9 mouse cellular contexts compared by ENCODE assay signal in genomic region chr16:28851409-28851821, GRCm38 (mm10).
A peak's percentile ranks its signal among the peaks of the same experiment; 100 is the strongest.
DNase-seq lines count a peak whose midpoint lies in the region; ATAC-seq and TF ChIP-seq lines count a peak whose summit lies in the region.
"Had no signal": no experiment of that assay in that cellular context is flagged by ENCODE, and none has a peak within 500 bp of the region (broad histone marks: within the 10 kb centered on the region; RNA-seq: fewer than 3 reads in every experiment).

No protein-coding gene starts in this region.

- ATAC-seq in embryonic facial prominence, embryonic 11.5 days (replicated peaks; ENCODE audit: insufficient number of reproducible peaks, low FRiP score, low TSS enrichment, low read depth): peak; percentile 44; the same call in 1 of the 2 replicates
- ATAC-seq in hindbrain, embryonic 13.5 days (ENCODE audit: low FRiP score): peak; percentile 94

- H3K9me3 ChIP-seq in embryonic facial prominence, embryonic 11.5 days (replicated peaks; ENCODE audit: control insufficient read depth, low read length): no peaks in the 10 kb centered on the region
- H3K9me3 ChIP-seq in embryonic facial prominence, embryonic 10.5 days: no peaks in the 10 kb centered on the region
- 0 out of 2 replicates have a peak, but pooled peaks cover 7% of the 10 kb centered on the region for H3K9me3 ChIP-seq in hindbrain, embryonic 13.5 days

- H3K36me3 ChIP-seq in embryonic facial prominence, embryonic 11.5 days (replicated peaks; ENCODE audit: control insufficient read depth, insufficient read depth, low read depth, low read length): no peaks in the 10 kb centered on the region
- peaks cover 17% of the 10 kb centered on the region for H3K36me3 ChIP-seq in embryonic facial prominence, embryonic 10.5 days (replicated peaks)
- peaks cover 6% of the 10 kb centered on the region; the same call in 1 of the 2 replicates for H3K36me3 ChIP-seq in hindbrain, embryonic 13.5 days
- no peaks in the 10 kb centered on the region for H3K36me3 ChIP-seq in thymus, adult 2 months (ENCODE audit: control insufficient read depth, insufficient read depth, low read length)

- H3K27me3 ChIP-seq in embryonic facial prominence, embryonic 11.5 days (ENCODE audit: control insufficient read depth, insufficient read depth, low read length): no peaks in the 10 kb centered on the region
- H3K27me3 ChIP-seq in embryonic facial prominence, embryonic 10.5 days (replicated peaks; ENCODE audit: low read depth, poor library complexity, severe bottlenecking): no peaks in the 10 kb centered on the region
- peaks cover 41% of the 10 kb centered on the region for H3K27me3 ChIP-seq in hindbrain, embryonic 13.5 days
- no peaks in the 10 kb centered on the region for H3K27me3 ChIP-seq in thymus, adult 2 months (ENCODE audit: control insufficient read depth, insufficient read depth, low read length)
- H3K27me3 ChIP-seq: limb, embryonic 12.5 days had no signal

- no peak for DNase-seq in embryonic facial prominence, embryonic 11.5 days (ENCODE audit: low spot score)
- DNase-seq in embryonic facial prominence, embryonic 10.5 days (ENCODE audit: low spot score): no peak
- peak; percentile 96 for DNase-seq in brain, embryonic 14.5 days (ENCODE audit: low read depth)
- peak; percentile 58 to 74 for DNase-seq in lung, postnatal 4 days
- no peak for DNase-seq in thymus, adult 2 months
- DNase-seq in frontal cortex, postnatal 14 days (ENCODE audit: low spot score in 2 of 2): no peak
- no peak for DNase-seq in testis, postnatal 10 days (ENCODE audit: low spot score)

- no peak overlapping the region for H3K27ac ChIP-seq in embryonic facial prominence, embryonic 11.5 days (replicated peaks; ENCODE audit: low read depth, low read length)
- H3K27ac ChIP-seq in embryonic facial prominence, embryonic 10.5 days (replicated peaks): no peak overlapping the region
- H3K27ac ChIP-seq in hindbrain, embryonic 13.5 days: peak overlapping the region; percentile 77
- H3K27ac ChIP-seq in thymus, adult 2 months (ENCODE audit: control insufficient read depth, insufficient read depth, low read length): no peak overlapping the region
- H3K27ac ChIP-seq: limb, embryonic 12.5 days had no signal

- H3K4me2 ChIP-seq in embryonic facial prominence, embryonic 11.5 days (ENCODE audit: low read depth, low read length): no peak overlapping the region
- H3K4me2 ChIP-seq in hindbrain, embryonic 13.5 days: peak overlapping the region; percentile 38
- H3K4me2 ChIP-seq: limb, embryonic 12.5 days had no signal

- no peak for TF ChIP-seq CTCF in brain, embryonic 14.5 days (IDR thresholded peaks at IDR 0.05; ENCODE audit: borderline replicate concordance, extremely low read depth, insufficient read depth, insufficient read length)
- no peak for TF ChIP-seq CTCF in thymus, adult 2 months (IDR thresholded peaks at IDR 0.05; ENCODE audit: borderline replicate concordance, control insufficient read depth, extremely low read depth, insufficient read depth, low read length, poor library complexity)

- 63% methylated on average over 11 of the region's 11 CpGs for WGBS in embryonic facial prominence, embryonic 11.5 days
- 73% methylated on average over 11 of the region's 11 CpGs for WGBS in embryonic facial prominence, embryonic 10.5 days
- WGBS in hindbrain, embryonic 13.5 days: 12% methylated on average over 11 of the region's 11 CpGs
- 58% methylated on average over 11 of the region's 11 CpGs for WGBS in thymus, adult 2 months

- no peak overlapping the region for H3K4me3 ChIP-seq in embryonic facial prominence, embryonic 11.5 days (ENCODE audit: low read depth, low read length)
- H3K4me3 ChIP-seq in embryonic facial prominence, embryonic 10.5 days: no peak overlapping the region
- H3K4me3 ChIP-seq in hindbrain, embryonic 13.5 days: no peak overlapping the region
- H3K4me3 ChIP-seq in thymus, adult 2 months (ENCODE audit: control insufficient read depth, insufficient read depth, low read length): no peak overlapping the region
- H3K4me3 ChIP-seq: limb, embryonic 12.5 days had no signal

- no peak for TF ChIP-seq POLR2A in brain, embryonic 14.5 days (IDR thresholded peaks at IDR 0.05; ENCODE audit: borderline replicate concordance, extremely low read depth, insufficient read depth, insufficient read length, poor library complexity, severe bottlenecking)
- no peak for TF ChIP-seq POLR2A in thymus, adult 2 months (IDR thresholded peaks at IDR 0.05; ENCODE audit: control insufficient read depth, extremely low read depth, insufficient read depth, low read length, poor library complexity)

- no peaks in the 10 kb centered on the region for H3K4me1 ChIP-seq in embryonic facial prominence, embryonic 11.5 days (ENCODE audit: control insufficient read depth, insufficient read depth, low read length)
- H3K4me1 ChIP-seq in embryonic facial prominence, embryonic 10.5 days: peaks cover 9% of the 10 kb centered on the region
- H3K4me1 ChIP-seq in hindbrain, embryonic 13.5 days (replicated peaks): peaks cover 33% of the 10 kb centered on the region
- no peaks in the 10 kb centered on the region for H3K4me1 ChIP-seq in thymus, adult 2 months (replicated peaks; ENCODE audit: control insufficient read depth, insufficient read depth, low read length)

- H3K9ac ChIP-seq in embryonic facial prominence, embryonic 11.5 days (replicated peaks; ENCODE audit: low read length): no peak overlapping the region
- H3K9ac ChIP-seq in hindbrain, embryonic 13.5 days: 0 out of 2 replicates have a peak overlapping the region, but pooled peaks have one; percentile 24
- H3K9ac ChIP-seq: limb, embryonic 12.5 days had no signal

Comparison
In these comparisons a context has a peak if more than half of its experiments do, and no peak if none do; other contexts are left out.
1. DNase-seq: peak in brain, embryonic 14.5 days (single experiment) and lung, postnatal 4 days (2 of 2); none in embryonic facial prominence, embryonic 11.5 days (single experiment), embryonic facial prominence, embryonic 10.5 days (single experiment), thymus, adult 2 months (single experiment), frontal cortex, postnatal 14 days (0 of 2) and testis, postnatal 10 days (single experiment).